Mouse (Mus musculus) heart, adult 2 months (tissue): ENCODE data around the gene Ly6f. TPM values are rescaled to one million over a fixed set of nuclear protein-coding genes. Genes with fewer than 3 reads are reported as not detected.

Experiments used
- DNase-seq, 2 experiments: peaks; one replicate each; pipeline ENCODE4 v3.0.0; 2021
- H3K27ac ChIP-seq: fragments of 200-600 bp; 2 replicates; pipeline ENCODE4 v1.8.1; 2022
- H3K27me3 ChIP-seq: fragments of 200-500 bp; 2 replicates; pipeline ENCODE4 v1.6.1; 2012; ENCODE audit warnings: mild to moderate bottlenecking, low read length, inconsistent platforms, mixed read lengths; ENCODE audit not compliant: control insufficient read depth, insufficient read depth
- H3K36me3 ChIP-seq: fragments of 200-500 bp; 2 replicates; pipeline ENCODE4 v1.6.1; 2012; ENCODE audit warnings: low read length, inconsistent platforms; ENCODE audit not compliant: control insufficient read depth, insufficient read depth
- H3K4me1 ChIP-seq: fragments of 200-500 bp; 2 replicates; pipeline ENCODE4 v1.6.1; 2011; ENCODE audit warnings: low read length; ENCODE audit not compliant: control insufficient read depth, insufficient read depth
- H3K4me3 ChIP-seq: fragments of 200-600 bp; 2 replicates; pipeline ENCODE4 v1.8.1; 2022
- H3K79me2 ChIP-seq: fragments of 200-500 bp; replicated peaks from 2 replicates; pipeline ENCODE4 v1.6.1; 2012; ENCODE audit warnings: mild to moderate bottlenecking, inconsistent platforms, low read length, moderate library complexity, mixed read lengths; ENCODE audit not compliant: control insufficient read depth, insufficient read depth
- H3K9ac ChIP-seq: fragments of 200-500 bp; 2 replicates; pipeline ENCODE4 v1.6.1; 2012; ENCODE audit warnings: low read depth, mild to moderate bottlenecking, control low read depth, inconsistent platforms, low read length, mixed read lengths
- CTCF ChIP-seq: fragments of 200-600 bp; IDR thresholded peaks from 2 replicates; pipeline ENCODE4 v1.8.1; 2022; ENCODE audit warnings: antibody characterized with exemption, mild to moderate bottlenecking, moderate library complexity
- EP300 ChIP-seq: fragments of 200-500 bp; IDR thresholded peaks from 2 replicates; pipeline ENCODE4 v1.6.1; 2011; ENCODE audit warnings: low read depth, low read length, control low read depth; ENCODE audit not compliant: insufficient read depth
- POLR2A ChIP-seq: fragments of 200-500 bp; IDR thresholded peaks from 2 replicates; pipeline ENCODE4 v1.6.1; 2011; ENCODE audit warnings: mild to moderate bottlenecking, low read depth, low read length, control low read depth; ENCODE audit not compliant: insufficient read depth
- WGBS: fragments of 180-500 bp; shearing (Covaris S2); methylation state at CpG from one replicate; pipeline ENCODE4 v1.1.7; 2018; 5-methylcytosine and 5-hydroxymethylcytosine counted together
- intact Hi-C: fragments of 180-260 bp; cut with DNase I; formaldehyde crosslinking; loops from one replicate; pipeline ENCODE4 v1.15.1; 2025
- long read RNA-seq: library from polyadenylated mRNA; stranded (forward); transcript quantifications from one replicate; pipeline ENCODE4 v2.0.0, GENCODE M21; 2021
- polyA plus RNA-seq: library from polyadenylated mRNA; depleted of rRNA; stranded (reverse); fragments of >200 nt; gene quantifications from 2 replicates; pipeline ENCODE4 v1.2.3, GENCODE M21; 2012; rRNA removed
- total RNA-seq, 2 experiments: library from RNA; stranded (reverse); gene quantifications; 2 replicates each; pipeline ENCODE4 v1.2.3; 2021

The Ly6f gene
- total RNA-seq, result not detected
- polyA plus RNA-seq, result not detected in 2 replicates
- long read RNA-seq, result 0 reads

GRCm38 (mm10) chr15:75268121-75268520 is at the start of gene Ly6f:
Gene Ly6f, plus strand, starts transcription at chr15:75268421.
- Histone ChIP-seq H3K4me3 (no peak within 1 kb of the TSS), H3K27ac (no peak within 1 kb of the TSS), H3K27me3 (no peaks in the 10 kb centered on the region), H3K79me2 (no peaks in the 10 kb centered on the region), H3K36me3 (no peaks in the 10 kb centered on the region), H3K9ac (no peak within 1 kb of the TSS), H3K4me1 (no peaks in the 10 kb centered on the region)
- intact Hi-C loops, result no loop called here
- TF ChIP-seq POLR2A, result no peak
- TF ChIP-seq EP300, result no peak
- TF ChIP-seq CTCF, result no peak
- no peak for DNase-seq

- Histone ChIP-seq H3K79me2 (no peaks in the 10 kb centered on the region), H3K27me3 (no peaks in the 10 kb centered on the region), H3K4me3 (no peak overlapping the region), H3K36me3 (no peaks in the 10 kb centered on the region), H3K9ac (no peak overlapping the region), H3K4me1 (no peaks in the 10 kb centered on the region), H3K27ac (no peak overlapping the region)
- no peak for TF ChIP-seq EP300
- TF ChIP-seq POLR2A, result no peak
- no peak for TF ChIP-seq CTCF
- intact Hi-C loops, result no loop called here
- no peak for DNase-seq
Measured at GRCm38 (mm10) chr15:75221942-75222341, 46.3 kb upstream of the Ly6f start.

GRCm38 (mm10) chr15:75237736-75238288 is 30.4 kb upstream of the Ly6f start:
- Histone ChIP-seq H3K27ac (no peak overlapping the region), H3K27me3 (no peaks in the 10 kb centered on the region), H3K79me2 (no peaks in the 10 kb centered on the region), H3K36me3 (no peaks in the 10 kb centered on the region), H3K4me1 (no peaks in the 10 kb centered on the region), H3K4me3 (no peak overlapping the region), H3K9ac (no peak overlapping the region)
- intact Hi-C loops, result no loop called here
- WGBS, result 78% methylated on average over 3 of the region's 3 CpGs
- TF ChIP-seq EP300 (no peak), POLR2A (no peak), CTCF (no peak)
- no peak for DNase-seq

- no peaks in the 10 kb centered on the region for H3K36me3 ChIP-seq
- H3K27me3 ChIP-seq, result no peaks in the 10 kb centered on the region
- TF ChIP-seq EP300, result no peak
- TF ChIP-seq POLR2A, result no peak
- no peak for TF ChIP-seq CTCF
- no peak overlapping the region for H3K4me3 ChIP-seq
- H3K4me1 ChIP-seq, result no peaks in the 10 kb centered on the region
- no peak overlapping the region for H3K27ac ChIP-seq
- intact Hi-C loops, result no loop called here
- 74% methylated on average over 2 of the region's 2 CpGs for WGBS
- H3K79me2 ChIP-seq, result no peaks in the 10 kb centered on the region
- no peak for DNase-seq
- no peak overlapping the region for H3K9ac ChIP-seq
Measured at GRCm38 (mm10) chr15:75240558-75240957, 27.7 kb upstream of the Ly6f start.

- H3K36me3 ChIP-seq, result no peaks in the 10 kb centered on the region
- no peaks in the 10 kb centered on the region for H3K27me3 ChIP-seq
- H3K27ac ChIP-seq, result no peak overlapping the region
- H3K79me2 ChIP-seq, result no peaks in the 10 kb centered on the region
- WGBS, result 64% methylated on average over 3 of the region's 3 CpGs
- no peaks in the 10 kb centered on the region for H3K4me1 ChIP-seq
- intact Hi-C loops, result no loop called here
- H3K9ac ChIP-seq, result no peak overlapping the region
- no peak for DNase-seq
- TF ChIP-seq POLR2A, result no peak
- no peak for TF ChIP-seq EP300
- no peak for TF ChIP-seq CTCF
- no peak overlapping the region for H3K4me3 ChIP-seq
Measured at GRCm38 (mm10) chr15:75242756-75243640, 25.2 kb upstream of the Ly6f start.

- Histone ChIP-seq H3K79me2 (no peaks in the 10 kb centered on the region), H3K27me3 (no peaks in the 10 kb centered on the region), H3K4me3 (no peak overlapping the region), H3K27ac (no peak overlapping the region), H3K36me3 (no peaks in the 10 kb centered on the region), H3K4me1 (no peaks in the 10 kb centered on the region), H3K9ac (no peak overlapping the region)
- intact Hi-C loops, result no loop called here
- TF ChIP-seq POLR2A, result no peak
- TF ChIP-seq EP300, result no peak
- no peak for TF ChIP-seq CTCF
- 76% methylated on average over 3 of the region's 3 CpGs for WGBS
- no peak for DNase-seq
Measured at GRCm38 (mm10) chr15:75254671-75255070, 13.6 kb upstream of the Ly6f start.
